ENCODE assay signal across 8 mouse cellular contexts in genomic region chr3:55353909-55354511, GRCm38 (mm10).
DNase-seq lines count a peak whose midpoint lies in the region; ATAC-seq and TF ChIP-seq lines count a peak whose summit lies in the region.

No protein-coding gene starts in this region.

- TF ChIP-seq CTCF in intestine, postnatal 0 days (IDR thresholded peaks at IDR 0.05; ENCODE audit: low read depth): no peak
- no peak for TF ChIP-seq CTCF in cortical plate, adult 2 months (IDR thresholded peaks at IDR 0.05; ENCODE audit: extremely low read depth, insufficient read depth, low read length)

- H3K4me1 ChIP-seq in intestine, embryonic 14.5 days (replicated peaks; ENCODE audit: control insufficient read depth, insufficient read depth, low read length): peaks cover 9% of the 10 kb centered on the region; the same call in 1 of the 2 replicates
- H3K4me1 ChIP-seq in intestine, postnatal 0 days (replicated peaks; ENCODE audit: control insufficient read depth, insufficient read depth, low read length): no peaks in the 10 kb centered on the region
- peaks cover 21% of the 10 kb centered on the region for H3K4me1 ChIP-seq in cortical plate, adult 2 months (ENCODE audit: control insufficient read depth, insufficient read depth, low read length)
- H3K4me1 ChIP-seq in kidney, embryonic 16.5 days (ENCODE audit: insufficient read depth, low read length): peaks cover 10% of the 10 kb centered on the region

- no peaks in the 10 kb centered on the region for H3K27me3 ChIP-seq in intestine, embryonic 14.5 days (replicated peaks; ENCODE audit: control insufficient read depth, insufficient read depth, low read length)
- no peaks in the 10 kb centered on the region for H3K27me3 ChIP-seq in intestine, postnatal 0 days (replicated peaks; ENCODE audit: control insufficient read depth, insufficient read depth, low read length)
- no peaks in the 10 kb centered on the region for H3K27me3 ChIP-seq in kidney, embryonic 16.5 days (ENCODE audit: insufficient read depth, low read length)

- no peaks in the 10 kb centered on the region for H3K36me3 ChIP-seq in intestine, embryonic 14.5 days (ENCODE audit: control insufficient read depth, insufficient read depth, low read length)
- H3K36me3 ChIP-seq in intestine, postnatal 0 days (ENCODE audit: control insufficient read depth, insufficient read depth): no peaks in the 10 kb centered on the region
- H3K36me3 ChIP-seq in kidney, embryonic 16.5 days (ENCODE audit: insufficient read depth, low read length): no peaks in the 10 kb centered on the region

- H3K9me3 ChIP-seq in intestine, embryonic 14.5 days (ENCODE audit: control insufficient read depth, low read length): no peaks in the 10 kb centered on the region
- H3K9me3 ChIP-seq in intestine, postnatal 0 days (ENCODE audit: control insufficient read depth): no peaks in the 10 kb centered on the region
- H3K9me3 ChIP-seq in kidney, embryonic 16.5 days (ENCODE audit: low read length): no peaks in the 10 kb centered on the region

- peak overlapping the region; percentile 27; the same call in 1 of the 2 replicates for H3K27ac ChIP-seq in intestine, embryonic 14.5 days (ENCODE audit: low read depth)
- no peak overlapping the region for H3K27ac ChIP-seq in intestine, postnatal 0 days (ENCODE audit: low read depth, low read length)
- H3K27ac ChIP-seq in cortical plate, adult 2 months (ENCODE audit: insufficient read depth, low read length): peak overlapping the region; percentile 0; the same call in 1 of the 2 replicates
- H3K27ac ChIP-seq in kidney, embryonic 16.5 days (ENCODE audit: low read length): peak overlapping the region; percentile 3

- no peak for DNase-seq in intestine, embryonic 14.5 days (ENCODE audit: low spot score)
- DNase-seq in gastrocnemius, postnatal 25 days: peak; percentile 46
- DNase-seq in lung, postnatal 10 days: peak; percentile 40
- peak; percentile 58 for DNase-seq in skeletal muscle tissue, adult 2 months (ENCODE audit: low read depth, low spot score)
- DNase-seq in liver: no peak

- no peak overlapping the region for H3K4me2 ChIP-seq in intestine, embryonic 14.5 days (ENCODE audit: low read length)
- H3K4me2 ChIP-seq in intestine, postnatal 0 days (replicated peaks; ENCODE audit: low read depth): no peak overlapping the region
- H3K4me2 ChIP-seq in kidney, embryonic 16.5 days (replicated peaks; ENCODE audit: low read depth, low read length): no peak overlapping the region

- WGBS in intestine, embryonic 14.5 days: 47% methylated on average over 13 of the region's 13 CpGs
- 54% methylated on average over 13 of the region's 13 CpGs for WGBS in intestine, postnatal 0 days
- 28% methylated on average over 13 of the region's 13 CpGs for WGBS in kidney, embryonic 16.5 days

- no peak for TF ChIP-seq POLR2A in cortical plate, adult 2 months (IDR thresholded peaks at IDR 0.05; ENCODE audit: extremely low read depth, insufficient read depth, low read length)

- ATAC-seq in intestine, embryonic 14.5 days (replicated peaks; ENCODE audit: low FRiP score, low TSS enrichment, low read depth): peak; percentile 26; the same call in 1 of the 2 replicates
- ATAC-seq in intestine, postnatal 0 days: no peak
- ATAC-seq in kidney, embryonic 16.5 days (ENCODE audit: low FRiP score, low TSS enrichment): peak; percentile 53

- no peak overlapping the region for H3K9ac ChIP-seq in intestine, embryonic 14.5 days (ENCODE audit: low read length)
- H3K9ac ChIP-seq in intestine, postnatal 0 days (ENCODE audit: low read depth, low read length): no peak overlapping the region
- no peak overlapping the region for H3K9ac ChIP-seq in kidney, embryonic 16.5 days (replicated peaks; ENCODE audit: low read length)

- no peak overlapping the region for H3K4me3 ChIP-seq in intestine, embryonic 14.5 days (ENCODE audit: low read depth, low read length)
- H3K4me3 ChIP-seq in intestine, postnatal 0 days (ENCODE audit: low read depth, low read length): no peak overlapping the region
- H3K4me3 ChIP-seq in cortical plate, adult 2 months (ENCODE audit: insufficient read depth, low read length): no peak overlapping the region
- H3K4me3 ChIP-seq in kidney, embryonic 16.5 days (ENCODE audit: low read length): no peak overlapping the region

Comparison
In these comparisons a context has a peak if more than half of its experiments do, and no peak if none do; other contexts are left out.
1. DNase-seq: peak in gastrocnemius, postnatal 25 days (single experiment), lung, postnatal 10 days (single experiment) and skeletal muscle tissue, adult 2 months (single experiment); none in intestine, embryonic 14.5 days (single experiment) and liver (single experiment).